Mouse (Mus musculus): ENCODE data around the gene Slu7.

Slu7 gene

DNA sequence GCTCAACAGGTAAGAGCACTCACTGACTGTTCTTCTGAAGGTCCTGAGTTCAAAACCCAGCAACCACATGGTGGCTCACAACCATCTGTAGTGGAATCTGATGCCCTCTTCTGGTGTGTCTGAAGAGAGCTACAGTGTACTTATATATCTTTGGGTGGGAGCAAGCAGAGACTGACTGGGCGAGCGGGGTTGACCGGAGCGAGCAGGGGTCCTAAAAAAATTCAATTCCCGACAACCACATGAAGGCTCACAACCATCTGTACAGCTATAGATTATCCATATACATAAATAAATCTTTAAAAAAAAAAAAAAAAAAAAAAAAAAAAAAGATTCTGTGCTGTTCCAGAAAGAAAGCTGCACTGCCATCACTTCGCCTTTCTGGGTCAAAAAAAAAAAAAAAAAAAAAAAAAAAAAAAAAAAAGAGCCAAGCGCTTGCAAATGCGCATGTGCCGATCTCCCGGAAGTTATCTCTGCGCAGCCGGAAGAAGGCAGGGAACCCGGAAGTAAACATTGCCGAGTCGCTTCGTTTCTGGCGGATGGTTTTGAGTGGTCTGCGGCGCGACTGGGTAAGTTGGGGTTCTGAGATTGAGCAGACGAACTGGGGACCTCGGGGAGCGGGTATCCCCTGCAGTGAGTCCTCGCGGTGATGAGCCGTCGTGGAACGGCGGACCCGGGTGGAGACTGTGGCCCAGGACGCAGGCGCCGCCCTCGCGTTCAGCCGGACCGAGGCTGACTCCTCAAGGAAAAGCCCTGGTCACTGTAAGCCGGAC, at the start of gene Slu7:
Slu7 (plus strand) TSS at position 491 of the 770 bp plus-strand sequence.
- peak; percentile 57 for DNase-seq (ENCODE audit: low read depth)

DNA sequence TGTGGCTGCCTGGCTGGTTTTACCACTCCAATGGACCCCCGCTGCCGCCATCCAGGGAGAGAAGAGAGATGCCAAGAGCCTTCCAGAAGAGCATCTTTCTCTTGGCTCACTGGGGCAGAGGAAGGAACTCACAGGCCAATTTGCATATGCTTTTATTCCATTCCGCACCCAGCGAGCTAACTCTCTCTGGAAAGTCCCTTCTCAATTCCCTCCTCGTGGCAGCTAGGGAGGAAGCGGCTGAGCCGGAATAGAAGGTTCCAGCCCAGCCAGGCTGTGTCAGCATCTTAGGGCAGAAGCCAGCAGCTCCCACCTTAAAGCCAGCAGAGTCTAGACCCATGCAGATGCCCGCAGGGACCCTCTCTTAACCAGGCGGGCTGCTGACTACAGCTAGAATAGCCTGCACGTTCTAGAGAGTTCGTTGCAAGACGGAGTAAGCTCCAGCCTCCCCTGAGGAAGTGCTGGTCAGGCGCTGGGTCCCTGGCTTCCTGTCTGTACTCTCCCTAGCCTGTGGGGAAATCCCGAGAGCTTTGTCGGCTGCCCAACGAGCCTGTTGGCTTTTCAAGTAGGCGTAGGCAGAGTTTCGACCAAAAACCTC, 48.4 kb upstream of the Slu7 start:
- peak; percentile 40 for DNase-seq (ENCODE audit: low read depth)

DNA sequence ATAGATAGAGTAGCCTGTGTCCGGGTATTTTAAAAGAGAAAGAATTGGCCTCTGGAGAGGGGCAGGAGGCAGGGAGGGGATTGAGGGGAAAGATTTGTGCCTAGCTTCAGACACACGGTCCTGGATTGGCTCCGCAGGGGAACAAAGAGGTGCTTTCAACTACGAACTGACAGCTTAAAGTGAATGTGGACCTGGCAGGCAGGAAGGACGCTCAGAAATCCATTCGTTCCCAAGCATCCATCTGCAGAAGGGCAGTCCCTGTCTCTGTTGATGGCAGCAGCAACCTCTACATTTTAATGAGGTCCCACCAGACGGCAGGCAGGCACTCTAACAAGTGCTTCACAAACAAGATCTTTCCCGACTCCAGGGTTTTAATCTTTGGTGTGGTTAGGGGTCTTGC, 47.8 kb upstream of the Slu7 start:
- DNase-seq (ENCODE audit: low read depth): no peak

DNA sequence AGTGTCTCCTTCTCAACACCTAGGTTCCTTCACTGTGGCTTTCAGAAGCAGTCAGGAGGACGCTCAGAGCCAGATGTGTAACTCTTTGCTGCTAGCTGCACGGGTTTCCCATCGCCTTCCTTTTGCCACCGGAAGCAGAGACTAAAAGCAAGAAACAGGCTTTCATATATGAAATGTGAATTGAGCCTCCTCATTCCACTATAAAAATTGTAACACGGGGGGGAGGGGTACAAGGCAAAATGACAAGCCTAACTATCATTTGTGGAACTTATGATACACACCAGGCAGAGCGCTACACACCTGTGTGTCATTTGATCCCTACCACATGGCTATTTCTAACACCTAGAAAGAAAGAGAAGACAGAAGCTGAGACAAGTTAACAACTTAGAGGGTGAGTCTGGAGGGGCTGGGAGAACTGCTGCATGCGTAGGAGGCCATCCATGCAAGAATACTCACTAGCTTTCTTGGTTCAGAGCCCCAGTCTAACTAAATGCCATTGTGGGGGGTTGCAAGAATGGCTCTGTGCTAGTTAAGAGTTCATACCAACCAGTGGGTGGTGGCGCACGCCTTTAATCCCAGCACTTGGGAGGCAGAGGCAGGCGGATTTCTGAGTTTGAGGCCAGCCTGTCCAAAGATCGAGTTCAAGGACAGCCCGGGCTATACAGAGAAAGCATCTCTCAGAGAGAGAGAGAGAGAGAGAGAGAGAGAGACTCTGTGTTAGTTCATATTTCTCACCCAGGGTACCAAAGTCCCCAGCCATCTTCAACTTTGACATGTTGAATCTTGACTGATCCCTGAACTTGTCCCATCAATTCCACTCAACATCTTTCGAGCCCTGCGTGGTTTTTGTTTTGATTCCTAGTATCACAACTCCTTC, 46.3 kb upstream of the Slu7 start:
- no peak for DNase-seq (ENCODE audit: low read depth)

DNA sequence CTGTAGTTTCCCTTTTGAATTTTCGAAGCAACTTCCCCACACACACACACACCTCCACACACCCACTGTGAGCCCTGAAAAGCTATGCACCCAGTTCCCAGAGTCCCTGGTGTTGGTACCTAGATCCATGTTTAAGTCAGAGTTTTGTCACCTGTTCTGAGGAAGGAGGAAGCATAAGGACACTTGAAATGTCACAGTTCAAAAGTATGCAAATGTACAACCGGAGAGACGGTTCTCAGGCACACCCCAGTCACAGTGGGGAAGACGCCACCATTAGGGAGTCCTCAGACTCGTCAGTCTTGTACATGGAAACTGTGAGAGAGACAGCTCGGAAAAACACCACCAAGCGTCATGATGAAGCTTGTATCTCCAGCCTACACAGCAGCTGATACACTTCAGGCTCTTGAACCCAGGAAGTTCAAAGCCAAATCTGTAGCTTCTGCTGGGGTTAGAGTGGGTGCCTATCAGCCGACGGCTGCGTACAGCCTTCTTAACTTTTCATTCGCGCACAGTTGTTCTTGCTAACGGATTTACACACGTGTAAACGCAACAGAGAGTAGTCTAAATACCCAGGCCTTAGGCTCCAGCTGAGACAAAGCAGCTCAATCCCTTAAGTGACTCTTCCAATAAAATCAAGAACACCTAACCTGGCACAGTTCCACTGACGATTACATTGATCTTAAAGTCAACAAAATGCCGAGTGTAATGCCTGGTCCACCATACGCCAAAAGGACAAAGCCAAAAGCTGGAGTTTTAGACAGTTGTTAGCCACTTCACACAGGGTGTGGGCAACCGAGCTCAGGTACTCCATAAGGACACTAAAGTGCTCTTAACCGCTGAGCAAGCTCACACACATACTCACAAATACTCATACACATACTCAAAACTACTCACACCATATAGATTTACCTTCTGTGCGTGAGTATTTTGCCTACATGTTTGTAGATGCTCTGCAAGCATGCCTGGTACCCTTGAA, 45.1 kb upstream of the Slu7 start:
- DNase-seq (ENCODE audit: low read depth): no peak

DNA sequence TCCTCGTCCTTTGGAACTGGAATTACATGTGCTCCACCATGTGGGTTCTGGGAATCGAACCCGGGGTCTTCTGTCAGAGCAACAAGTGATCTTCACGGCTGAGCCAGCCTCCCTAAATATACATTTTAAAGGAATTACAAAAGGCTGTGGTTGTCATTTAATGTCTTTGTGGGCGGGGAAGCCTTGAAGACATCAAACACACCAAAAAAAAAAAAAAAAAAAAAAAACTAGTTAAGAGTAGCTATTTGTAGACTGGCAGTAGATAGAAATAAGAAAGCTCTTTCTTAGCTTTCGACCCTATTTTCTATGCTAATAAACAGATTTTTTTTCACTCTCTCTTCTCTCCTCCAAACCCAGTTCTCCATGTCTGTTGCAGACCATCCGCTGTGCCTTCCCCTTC, 44.4 kb upstream of the Slu7 start:
- DNase-seq (ENCODE audit: low read depth): no peak

DNA sequence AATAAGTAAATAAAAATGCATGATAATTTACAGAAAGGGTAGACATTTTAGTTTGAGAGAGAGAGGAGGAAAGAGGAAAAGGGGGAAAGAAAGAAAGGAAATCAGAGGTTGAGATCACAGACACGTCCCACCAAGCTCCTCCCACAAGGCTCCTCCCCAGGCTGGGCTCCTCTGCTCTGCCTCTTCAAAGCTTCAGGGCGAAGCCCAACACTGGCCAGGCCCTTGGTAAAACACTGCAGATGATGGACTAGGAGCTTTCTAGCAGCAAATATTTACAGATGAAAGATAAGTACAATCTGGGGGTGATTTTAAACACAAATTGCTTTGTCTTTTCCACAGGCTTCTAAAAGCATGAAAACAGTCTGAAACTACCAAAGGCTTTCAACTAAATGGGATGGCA, 40.8 kb upstream of the Slu7 start:
- no peak for DNase-seq (ENCODE audit: low read depth)

DNA sequence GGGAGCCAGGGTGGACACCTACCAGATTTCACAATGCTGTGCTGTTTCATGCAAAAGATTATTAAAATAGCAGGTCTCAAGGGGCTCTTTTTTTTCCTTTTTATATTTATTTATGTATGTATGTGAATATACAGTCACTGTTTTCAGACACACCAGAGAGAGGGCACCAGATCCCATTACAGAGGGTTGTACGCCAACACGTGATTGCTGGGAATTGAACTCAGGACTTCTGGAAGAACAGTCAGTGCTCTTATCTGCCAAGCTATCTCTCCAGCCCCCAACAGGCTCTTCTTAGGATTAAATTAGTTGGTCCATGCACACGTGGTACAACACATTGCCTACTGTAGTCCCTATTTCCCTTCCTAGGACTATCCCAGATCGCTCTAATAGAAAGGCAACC, 40.2 kb upstream of the Slu7 start:
- DNase-seq (ENCODE audit: low read depth): no peak

DNA sequence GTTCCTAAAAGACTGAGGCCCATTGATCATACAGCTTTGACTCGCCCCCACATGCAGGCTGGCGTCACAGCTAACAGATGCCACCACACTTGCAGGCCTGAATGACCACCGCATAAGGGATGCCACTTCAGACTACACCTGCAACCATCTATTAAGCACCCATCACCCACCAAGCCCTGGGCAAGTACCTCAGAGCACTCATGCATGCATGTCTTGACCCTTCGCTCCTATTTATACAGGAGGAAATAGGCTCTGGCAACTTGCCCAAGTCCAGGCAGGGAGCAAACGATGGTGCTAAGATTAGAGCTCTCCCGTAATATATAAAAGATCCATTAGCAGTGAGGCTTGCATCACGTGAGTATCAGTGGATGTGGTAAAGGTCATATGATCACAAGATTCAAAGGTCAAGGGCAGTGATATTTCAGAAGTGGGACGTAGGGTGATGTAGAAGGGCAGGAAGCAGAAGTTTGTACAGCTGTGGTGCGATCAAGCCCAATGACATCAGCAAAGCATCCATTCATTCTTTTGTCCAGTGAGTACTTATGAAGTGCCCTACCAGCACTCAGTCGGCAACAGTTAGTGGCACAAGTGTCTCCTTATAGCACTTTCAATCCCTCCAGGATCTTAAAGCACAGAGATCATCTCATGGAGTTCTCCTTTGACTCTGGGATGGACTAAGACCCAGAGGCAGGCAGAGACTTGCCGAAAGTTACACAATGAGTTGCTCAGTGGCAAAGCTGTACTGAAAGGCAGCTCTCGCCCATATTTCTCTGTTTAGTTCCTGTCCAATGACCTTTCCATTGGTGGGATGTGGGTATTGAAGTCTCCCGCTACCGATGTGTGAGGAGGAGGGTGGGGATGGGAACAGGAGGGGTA, 38.2 kb upstream of the Slu7 start:
- no peak for DNase-seq (ENCODE audit: low read depth)

DNA sequence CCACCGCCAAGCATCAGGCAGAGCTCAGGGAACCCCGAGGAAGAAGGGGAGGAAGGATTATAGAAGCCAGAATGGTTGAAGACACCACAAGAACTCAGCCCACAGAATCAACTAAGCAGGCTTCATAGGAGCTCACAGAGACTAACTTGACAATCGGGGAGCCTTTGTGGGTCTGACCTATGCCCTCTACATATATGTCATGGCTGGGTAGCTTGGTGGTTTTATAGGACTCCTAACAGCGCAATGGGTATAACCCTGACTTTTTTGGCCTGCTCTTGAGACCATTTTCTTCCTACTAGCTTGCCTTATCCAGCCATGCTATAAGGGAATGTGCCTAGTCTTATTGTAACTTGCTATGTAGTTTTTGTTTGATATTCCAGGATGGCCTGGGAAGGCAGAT, 37.3 kb upstream of the Slu7 start:
- no peak for DNase-seq (ENCODE audit: low read depth)

DNA sequence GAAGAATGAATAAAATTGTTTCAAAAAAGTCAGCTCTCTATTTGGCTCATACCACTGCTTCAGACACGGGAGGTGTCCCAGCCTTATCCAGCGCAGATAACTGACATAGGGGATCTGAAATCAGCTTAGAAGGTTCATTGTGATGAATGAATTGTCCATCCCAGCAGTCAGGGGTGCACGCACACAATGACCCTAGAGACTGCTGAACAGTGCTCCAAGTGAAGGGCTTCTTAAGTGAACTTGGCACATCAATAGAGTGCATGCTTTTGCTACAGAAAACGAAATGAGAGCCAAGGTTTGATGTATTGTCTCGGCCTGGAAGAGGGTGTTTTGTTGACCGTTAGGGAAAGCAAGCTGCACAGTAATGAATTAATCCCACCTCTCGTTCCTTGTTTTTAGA, 36.9 kb upstream of the Slu7 start:
- no peak for DNase-seq (ENCODE audit: low read depth)

DNA sequence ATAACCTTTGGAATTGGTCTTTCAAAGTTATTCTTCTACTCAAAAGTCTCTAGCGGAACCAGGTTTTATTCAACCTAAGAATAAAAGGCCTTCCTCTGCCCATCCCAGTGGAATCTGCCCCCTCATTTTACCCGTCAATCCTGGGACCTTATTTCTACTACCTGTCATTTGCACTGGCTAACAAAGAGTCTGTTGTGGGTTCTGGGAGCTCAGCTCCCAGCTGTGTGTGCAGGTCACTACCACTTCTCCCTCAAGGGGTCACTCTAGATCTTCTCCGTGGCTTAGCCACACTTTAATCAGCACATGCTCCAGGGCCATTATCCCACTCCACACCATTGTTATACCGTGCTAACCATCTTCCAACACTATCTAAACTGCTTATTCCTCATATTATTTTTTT, 34.2 kb upstream of the Slu7 start:
- DNase-seq (ENCODE audit: low read depth): no peak

DNA sequence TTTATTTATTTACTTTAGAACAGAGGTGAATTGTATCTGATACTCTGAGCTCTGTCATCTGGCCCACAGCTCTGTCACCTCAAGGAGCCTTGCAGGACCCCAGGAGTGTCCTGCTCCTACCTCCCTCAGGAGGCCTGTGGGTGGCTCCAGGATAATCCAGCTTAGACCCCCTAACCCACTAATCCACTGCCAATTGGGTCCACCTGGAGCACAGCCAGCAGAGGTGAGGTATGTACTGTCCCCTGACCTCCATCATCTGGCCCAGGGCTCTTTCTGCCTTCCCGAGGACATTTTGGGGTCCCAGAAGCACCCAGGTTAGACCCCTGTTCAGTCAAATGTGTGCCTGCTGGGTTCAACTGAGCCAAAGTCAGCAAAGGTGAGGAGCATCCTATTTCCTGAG, 33.4 kb upstream of the Slu7 start:
- DNase-seq (ENCODE audit: low read depth): no peak

DNA sequence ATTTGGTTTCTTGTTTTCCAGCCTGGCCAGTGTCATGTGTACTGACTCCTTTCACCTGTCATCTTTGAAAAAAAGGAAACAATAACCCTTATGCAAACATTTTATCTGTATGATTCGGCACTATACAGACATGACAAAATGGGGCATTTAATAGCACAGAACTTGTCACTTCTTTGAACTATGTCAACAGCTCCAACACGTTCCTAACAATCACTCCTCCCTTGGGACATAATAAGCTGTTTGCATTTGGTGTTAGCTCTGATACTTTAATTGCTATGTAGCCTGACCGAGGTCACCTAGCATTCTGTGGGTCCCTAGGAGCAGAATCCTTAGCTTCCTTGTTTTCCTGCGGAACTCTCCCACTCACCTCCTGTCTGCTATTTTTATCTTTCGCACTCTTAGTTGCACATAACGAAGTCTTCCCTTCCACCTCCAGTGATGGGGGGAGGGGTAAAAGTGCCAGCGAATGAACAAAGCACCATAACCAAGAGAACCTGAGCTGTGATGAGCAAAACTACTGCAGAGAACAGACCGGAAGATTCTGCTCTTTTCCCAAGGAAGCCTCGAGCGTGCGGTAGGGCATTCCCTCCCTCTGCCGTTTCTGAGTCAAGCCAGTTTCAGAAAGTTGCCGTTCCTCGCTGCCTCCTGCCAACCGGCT, 29.3 kb upstream of the Slu7 start:
- DNase-seq (ENCODE audit: low read depth): no peak

DNA sequence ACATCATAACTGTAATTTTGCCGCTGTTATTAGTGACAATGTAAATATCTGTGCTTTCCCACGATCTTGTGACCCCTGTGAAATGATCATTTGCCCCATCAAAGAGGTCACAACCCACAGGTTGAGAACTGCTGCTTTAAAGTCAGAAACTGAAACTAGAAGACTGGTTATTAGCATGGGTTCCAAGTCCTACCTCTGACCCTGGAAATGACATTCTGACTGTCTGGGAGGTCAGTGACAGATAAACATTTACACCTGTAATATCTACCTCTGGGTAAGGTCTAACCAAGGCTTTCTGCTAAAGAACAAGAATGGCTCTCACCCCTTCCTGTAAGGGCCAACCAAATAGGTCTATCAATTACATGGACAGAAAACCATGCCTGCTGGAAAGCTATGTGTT, 24.7 kb upstream of the Slu7 start:
- DNase-seq (ENCODE audit: low read depth): no peak

DNA sequence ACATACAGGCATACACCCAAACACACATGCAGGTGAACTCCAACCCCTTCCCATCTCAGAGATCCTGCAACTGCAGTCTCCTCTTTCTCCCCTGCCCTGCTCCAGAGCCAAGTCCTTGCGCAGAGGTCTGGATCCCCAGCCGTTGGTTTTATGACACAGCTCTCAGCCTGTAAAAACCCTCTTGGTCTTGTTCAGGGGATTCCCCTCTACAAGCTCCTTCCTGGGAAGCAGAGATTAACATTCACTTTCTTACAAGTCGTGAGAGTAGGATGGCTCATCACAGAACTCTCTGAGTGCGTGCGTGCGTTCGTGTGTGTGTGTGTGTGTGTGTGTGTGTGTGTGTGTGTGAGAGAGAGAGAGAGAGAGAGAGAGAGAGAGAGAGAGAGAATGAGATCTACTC, 23.3 kb upstream of the Slu7 start:
- no peak for DNase-seq (ENCODE audit: low read depth)

DNA sequence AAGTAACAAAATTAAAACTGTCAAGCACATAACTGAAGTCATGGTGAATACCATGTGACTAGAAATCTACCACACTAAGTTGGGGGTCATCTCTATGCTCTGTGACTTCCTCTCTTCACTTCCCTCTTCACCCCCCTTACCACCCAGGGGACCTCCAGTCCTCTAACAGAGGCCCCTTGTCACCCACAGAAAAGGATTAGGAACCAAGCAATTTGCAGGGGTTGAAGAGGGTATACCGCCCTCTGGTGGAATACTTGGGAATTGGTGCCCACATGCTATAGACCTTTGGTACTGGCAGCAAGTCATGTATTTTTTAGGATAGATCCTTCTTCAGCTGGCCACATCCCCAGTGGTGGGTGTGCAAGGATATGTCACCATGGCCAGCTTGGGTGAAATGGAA, 22.1 kb upstream of the Slu7 start:
- peak; percentile 73 for DNase-seq (ENCODE audit: low read depth)

DNA sequence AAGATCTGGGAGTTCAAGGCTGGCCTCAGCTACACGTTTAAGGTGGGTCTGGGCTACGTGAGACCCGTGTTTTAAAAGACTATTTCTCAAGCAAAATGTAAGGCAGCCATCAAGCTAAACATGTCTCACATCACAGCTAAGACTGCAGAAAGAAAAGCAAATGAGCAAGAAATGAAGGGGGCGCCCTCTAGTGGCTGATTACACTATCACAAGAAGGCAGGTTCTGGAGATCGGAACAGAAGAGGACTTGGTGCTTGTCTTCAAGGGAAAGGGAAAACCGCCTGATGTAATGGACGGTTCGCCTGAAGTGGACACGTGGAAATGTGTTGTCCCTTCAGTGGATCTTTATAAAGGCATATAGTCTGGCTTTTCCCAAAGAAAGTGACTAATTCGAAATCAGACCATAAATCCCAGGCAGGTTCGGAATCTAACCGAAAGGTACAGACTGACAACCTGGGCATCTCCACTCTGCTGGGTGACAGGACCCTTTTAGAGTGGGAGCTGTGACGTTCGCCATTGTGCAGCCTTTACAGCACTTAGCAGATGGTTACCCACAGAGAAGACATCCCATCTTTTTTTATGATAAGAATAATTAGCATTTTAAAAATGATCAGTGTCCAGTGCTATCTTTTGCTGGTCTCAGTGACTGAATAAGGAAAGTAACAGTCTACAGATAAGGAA, 20.6 kb upstream of the Slu7 start:
- peak; percentile 70 for DNase-seq (ENCODE audit: low read depth)

DNA sequence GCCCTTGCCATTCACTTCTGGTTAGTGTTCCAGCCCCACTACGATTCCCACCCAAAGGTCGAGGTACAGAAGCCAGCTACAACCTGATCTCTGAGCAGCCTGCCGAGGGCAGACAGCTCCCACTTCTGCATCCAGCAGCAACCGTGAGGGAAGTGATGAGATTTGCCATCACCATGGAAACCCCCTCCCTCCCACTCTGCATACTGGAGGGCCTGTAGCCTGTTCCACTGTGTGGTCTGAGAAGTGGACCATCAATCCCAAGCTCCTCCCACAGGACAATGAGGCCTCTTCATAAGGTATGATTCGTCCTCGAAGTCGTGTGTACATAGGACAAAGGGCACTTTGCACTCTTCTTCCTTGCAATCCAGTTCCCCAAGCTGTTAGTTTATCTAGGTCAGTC, 16.3 kb upstream of the Slu7 start:
- no peak for DNase-seq (ENCODE audit: low read depth)

DNA sequence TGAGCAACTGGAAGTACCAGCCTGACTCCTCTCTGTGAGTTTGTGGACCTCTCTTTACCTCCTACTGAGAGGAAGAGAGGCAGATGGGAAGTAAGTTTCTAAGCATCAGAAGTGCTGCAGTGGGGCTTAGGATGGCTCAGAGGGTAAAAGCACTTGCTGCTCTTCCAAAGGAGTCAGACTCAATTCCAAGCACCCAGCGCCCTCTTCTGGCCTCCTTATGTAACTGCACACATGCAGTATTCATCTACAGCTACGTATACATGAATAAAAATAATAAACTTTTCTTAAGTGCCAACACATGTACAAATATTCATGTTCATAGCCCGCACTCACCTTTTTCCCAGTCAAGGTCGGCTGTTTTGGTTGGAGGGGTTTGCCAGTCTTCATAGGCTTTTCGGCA, 9.2 kb upstream of the Slu7 start:
- no peak for DNase-seq (ENCODE audit: low read depth)

All from c-Kit-positive CD71-negative TER-119-negative erythroid progenitor cells, embryonic 14.5 days (primary cell).